Mouse (Mus musculus) megakaryocyte-erythroid progenitor cell, adult 5-6 weeks (primary cell): ENCODE data around the gene Ubash3b. TPM values are rescaled to one million over a fixed set of nuclear protein-coding genes. Genes with fewer than 3 reads are reported as not detected.

Source experiments
- ATAC-seq: replicated peaks from 2 replicates; pipeline ENCODE4 v1.8.0; 2016; ENCODE audit warnings: mild to moderate bottlenecking, inconsistent platforms; ENCODE audit not compliant: severe bottlenecking, poor library complexity, low FRiP score, low TSS enrichment
- total RNA-seq, 2 experiments: library from RNA; stranded (forward) in 1 of 2; stranded (reverse) in 1 of 2; fragments of 200-1000, 215-1000 nt in 1 of 2; fragments of >200 nt in 1 of 2; fragmentation: Nextera tagmentation in 1 of 2; gene quantifications; 2 replicates each; pipeline ENCODE4 v1.2.3; 2014 to 2017

The Ubash3b gene
- total RNA-seq, 2 experiments from 2014 or later: 4.0 to 5.6 TPM

DNA sequence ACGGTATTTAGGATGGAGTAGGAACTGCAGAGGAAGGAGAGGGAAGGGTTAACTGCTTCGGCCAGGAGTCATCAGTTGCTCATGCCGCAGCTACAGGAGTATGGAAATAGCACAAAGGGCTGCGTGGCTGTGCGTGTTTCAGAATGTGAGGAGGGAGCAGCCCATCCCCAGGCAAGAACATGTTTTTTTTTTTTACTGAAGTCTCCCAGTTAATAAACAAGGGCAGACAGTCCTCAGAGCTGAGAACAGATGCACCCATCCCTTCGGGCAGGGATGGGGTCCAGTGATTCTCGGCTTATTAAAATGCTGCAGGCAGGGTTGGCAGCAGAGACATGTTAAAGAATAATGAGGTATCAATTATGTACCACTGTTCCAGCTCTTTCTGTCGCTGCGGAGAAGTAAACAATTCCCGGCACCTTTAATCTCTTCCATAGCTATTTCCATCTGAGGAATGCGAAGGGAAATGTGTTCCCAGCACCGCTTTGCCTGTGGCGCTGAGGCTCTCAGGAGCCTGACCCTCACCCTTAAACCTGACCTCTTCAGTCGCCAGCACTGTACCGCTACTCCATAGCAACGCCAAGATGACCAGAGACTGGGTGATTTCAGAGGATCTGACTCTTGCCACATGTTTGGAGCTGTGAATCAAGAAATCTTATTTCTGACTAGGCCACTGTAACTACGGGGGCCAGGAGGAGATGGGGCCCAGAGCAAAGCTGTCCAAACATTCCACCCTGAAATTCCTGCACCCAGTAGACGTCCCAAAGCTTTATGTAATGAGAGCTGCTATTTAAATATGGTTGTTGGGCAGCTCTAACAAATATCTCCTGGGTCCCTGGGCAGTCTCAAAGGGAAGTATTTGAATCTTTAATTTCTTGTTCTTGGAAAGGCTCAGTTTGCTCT is 129.7 kb downstream of the Ubash3b start:
- no peak for ATAC-seq

DNA sequence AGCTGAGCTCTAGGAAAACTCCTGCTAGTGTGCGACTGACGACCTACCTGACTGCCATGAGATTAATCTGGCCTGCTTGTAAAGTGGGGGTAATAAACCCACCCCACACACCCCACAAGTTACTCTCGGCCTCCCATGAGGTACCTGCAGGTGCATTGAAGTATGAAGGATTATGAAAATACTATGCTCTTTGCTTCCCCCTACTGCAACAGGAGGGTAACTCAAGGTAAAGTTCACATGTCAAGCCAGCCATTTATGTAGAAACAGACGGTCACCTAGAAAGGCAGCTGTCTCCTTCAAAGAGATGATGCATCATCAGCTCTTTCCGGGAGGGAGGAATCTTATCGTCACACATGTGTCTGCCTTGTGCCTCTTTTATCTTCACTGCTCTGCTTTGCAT is 131.7 kb downstream of the Ubash3b start:
- ATAC-seq: peak; percentile 80

DNA sequence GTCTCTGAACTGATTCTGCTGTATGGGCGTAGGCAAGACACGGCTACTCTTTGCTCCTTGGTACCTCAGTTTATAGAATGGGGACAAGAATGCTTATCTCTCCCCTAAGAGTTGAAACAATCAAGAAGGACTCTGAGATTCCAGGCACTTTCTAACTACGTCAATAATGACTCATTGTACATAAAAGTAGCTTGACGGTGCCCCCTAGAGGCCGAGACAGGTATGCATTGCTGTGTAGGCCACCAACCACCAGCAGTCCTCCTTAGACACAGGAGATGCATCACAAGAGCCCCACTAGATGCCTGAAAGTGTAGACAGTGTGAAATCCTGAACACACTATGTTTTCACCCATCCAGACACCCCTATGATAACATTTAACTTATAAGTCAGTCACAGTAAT is 133.0 kb downstream of the Ubash3b start:
- peak; percentile 84 for ATAC-seq

DNA sequence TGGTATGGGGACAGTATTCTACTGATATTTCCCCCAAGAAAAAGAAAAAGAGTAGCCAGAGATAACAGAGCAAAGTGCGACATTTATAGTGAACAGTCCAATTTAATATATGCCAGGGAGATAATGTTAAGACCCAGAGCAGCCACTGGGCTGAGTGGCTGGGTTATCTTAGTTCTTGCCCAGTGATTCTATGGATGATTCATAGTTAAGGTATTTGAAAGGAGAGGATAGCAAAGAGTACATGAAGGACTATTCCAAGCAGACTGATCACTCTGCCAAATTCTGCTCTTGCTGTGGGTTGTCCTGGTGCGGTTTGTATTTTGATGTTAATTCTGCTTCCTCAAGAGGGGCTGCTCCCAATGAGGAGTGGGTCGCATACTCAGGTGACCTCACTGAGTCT is 139.8 kb downstream of the Ubash3b start:
- no peak for ATAC-seq

DNA sequence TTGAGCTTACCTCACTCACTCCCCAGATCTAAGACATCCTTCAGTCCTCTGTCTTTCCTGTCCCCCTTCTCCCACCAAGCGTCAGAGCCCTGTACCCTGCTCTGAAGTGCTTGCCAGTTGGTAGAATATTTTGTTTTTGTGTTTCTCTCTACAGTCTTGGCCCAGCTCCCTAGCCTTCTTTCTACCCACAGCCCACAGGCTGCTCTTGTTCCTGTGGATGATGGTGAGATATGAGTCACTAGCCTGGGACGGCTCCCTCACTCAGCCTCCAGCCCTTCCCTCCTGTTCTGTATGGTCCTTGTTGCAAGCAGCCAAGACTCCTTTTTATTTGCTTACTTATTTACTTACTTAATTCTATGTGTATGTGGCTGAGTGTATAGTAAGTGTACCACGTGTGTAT is 141.0 kb downstream of the Ubash3b start:
- no peak for ATAC-seq

DNA sequence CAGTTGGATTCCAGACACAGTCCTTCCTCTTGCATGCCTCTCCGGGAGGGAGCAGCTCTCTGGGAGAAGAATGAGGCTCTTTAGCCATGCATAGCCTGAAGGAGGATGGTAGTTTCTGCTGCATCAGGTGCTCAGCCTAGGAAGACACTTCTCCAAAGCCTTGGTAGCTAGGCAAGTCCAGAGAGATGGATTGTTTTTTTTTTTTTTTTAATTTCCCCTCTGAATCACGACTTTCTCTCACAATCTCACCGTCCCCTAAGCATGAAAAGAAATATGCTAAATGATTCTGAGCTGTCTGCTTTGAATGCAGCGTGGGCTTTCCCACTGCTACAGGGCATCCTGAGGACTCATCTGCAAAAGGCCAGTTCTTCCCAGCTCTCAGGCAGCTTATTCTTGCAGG is 147.0 kb downstream of the Ubash3b start:
- no peak for ATAC-seq

DNA sequence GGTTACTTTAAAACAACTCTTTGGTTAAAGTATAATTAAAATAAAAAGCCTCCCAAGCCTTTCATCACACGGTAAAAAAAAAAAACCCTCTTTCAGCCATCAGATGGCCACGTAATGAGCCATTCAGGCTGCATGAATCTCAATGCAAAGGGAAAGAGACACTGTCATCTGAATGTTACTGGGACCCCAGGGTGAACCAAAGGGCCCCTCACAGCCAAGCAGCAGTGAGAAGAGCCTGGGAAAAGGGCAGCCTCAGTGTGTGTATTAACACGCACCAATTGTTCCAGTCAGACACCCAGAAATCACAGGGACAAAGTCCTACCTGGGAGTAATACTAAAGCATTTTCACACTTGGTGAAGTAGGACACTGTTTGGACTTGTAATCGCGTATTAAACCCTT is 149.0 kb downstream of the Ubash3b start:
- ATAC-seq: no peak

DNA sequence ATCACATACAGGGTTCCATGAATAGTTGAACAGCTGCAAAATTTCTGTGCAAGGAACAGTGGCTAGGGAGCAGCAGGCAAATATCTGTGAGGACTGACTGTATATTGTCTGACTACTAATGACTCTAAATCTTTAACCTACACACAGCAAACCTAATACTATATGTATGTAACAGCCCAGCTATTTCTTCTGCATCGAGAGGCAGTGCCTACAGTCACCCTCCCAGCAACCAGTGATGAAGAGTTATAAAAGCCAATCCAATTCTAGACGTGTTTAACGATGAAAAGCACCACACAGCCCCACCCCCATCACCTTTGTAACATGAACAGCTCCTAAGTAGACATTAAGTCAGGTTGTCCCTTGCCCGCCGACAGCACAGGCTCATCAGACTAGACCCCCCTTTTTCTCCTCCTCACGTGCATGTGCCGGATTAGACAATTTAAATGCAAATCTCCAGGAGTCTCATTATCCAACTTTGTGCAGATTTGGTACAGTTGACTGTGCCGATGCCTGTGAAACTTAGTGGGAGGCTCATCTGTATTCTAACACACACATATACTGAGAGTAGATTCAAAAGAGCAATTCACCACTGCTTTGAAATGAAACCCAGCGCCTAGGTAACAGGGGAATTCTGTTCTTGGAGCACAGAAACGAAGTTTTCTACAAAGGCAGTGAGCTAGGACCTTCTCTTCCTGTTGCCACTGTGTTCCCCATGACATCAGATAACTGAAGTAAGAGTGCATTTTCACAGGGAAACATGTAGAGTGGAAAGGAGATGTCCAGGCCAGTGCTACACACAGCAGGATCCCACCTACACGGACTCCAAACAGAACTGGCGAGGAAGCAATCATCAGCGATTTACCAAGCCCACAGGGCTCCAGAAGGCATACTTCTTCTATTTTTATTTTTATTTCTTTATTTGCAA is 149.7 kb downstream of the Ubash3b start:
- ATAC-seq: no peak

DNA sequence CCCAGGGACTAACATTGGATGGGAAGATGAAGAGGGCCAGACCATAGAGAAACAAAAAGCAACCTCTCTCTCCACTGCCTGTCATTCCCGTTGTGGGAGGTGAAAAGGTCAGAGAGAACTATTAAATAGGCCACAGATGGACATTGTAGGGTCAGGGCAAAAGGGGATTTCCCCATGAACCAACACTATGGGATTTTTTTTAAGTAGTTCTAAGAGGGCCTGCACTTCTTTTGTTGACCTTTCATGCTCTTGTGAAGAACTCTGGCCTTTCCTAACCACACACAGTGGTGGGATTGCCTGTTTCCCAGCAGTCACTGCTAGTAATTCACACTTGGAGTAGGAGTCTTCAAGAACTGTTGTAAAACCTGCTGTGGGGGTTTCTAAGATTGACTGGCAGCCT is 153.7 kb downstream of the Ubash3b start:
- no peak for ATAC-seq

DNA sequence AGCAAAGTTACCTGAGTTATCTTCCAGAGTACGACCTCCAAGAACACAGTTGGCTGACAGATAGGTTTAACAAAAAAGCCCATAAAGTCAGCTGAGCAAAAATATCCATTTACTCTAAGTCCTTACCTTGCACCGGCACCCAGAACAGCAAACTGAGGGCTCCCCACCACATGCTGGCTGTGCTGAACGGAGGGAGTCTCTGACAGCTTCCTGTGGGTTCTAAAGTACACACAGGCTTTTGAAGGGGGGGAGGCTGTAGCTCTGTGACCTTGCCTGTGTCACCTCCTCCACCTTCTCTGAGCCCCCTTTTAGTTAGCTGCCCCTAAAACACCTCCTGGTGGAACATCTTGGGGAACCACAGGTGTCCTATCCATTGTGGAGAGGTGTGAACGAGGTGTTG is 157.1 kb downstream of the Ubash3b start, which contains the start of gene Crtam:
Crtam (minus strand) TSS at position 214 of the 400 bp plus-strand sequence.
- no peak for ATAC-seq

DNA sequence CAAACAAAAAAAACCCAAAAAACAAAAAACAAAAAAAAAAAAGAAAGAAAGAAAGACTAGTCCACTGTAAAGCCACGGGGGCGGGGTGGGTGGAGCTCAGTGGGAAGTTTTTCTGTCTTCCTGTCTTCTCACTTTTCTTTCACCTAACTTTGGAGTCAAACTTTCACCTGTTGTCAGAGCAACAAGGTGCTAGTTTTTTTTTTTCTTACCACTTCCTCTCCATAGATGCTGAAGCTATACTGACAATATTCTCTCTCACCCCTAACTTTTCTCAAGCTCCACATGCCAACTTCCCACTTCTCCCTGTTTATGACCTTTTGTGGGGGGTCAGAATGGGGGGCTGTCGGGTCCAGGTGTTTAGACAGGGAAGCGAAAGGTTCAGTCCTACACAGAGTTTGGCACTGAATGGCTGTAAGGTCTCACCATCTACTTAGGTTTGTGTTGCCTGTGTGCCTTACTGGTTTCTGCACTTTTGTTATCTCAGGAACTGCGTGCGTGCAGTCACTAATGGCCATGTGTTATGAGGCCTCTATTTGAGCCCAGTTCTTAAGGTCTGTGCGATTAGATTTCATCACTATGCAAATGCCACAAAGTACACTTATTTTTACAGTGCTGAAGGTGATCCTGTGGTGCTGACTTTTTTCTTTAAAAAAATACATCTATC is 164.2 kb downstream of the Ubash3b start:
- no peak for ATAC-seq

DNA sequence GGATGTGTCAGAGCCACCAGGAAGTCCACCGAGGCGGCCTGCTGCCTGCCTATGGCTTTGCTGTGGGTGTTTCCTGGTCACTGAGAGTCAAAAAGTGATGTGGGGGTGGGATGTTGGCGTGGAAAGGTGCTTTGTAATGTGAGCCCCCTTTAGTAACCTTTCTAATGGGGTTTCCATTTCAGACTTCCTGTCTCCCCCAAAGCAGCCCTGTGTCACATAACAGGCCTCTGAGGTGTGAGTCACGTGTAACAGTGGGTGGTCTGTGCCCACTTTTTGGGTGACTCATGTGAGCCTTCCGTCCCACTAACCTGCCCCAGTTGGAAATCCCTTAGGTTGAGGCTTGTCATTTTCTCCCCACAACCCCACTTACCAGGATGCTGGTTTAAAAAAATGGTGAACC is 167.4 kb downstream of the Ubash3b start:
- no peak for ATAC-seq

DNA sequence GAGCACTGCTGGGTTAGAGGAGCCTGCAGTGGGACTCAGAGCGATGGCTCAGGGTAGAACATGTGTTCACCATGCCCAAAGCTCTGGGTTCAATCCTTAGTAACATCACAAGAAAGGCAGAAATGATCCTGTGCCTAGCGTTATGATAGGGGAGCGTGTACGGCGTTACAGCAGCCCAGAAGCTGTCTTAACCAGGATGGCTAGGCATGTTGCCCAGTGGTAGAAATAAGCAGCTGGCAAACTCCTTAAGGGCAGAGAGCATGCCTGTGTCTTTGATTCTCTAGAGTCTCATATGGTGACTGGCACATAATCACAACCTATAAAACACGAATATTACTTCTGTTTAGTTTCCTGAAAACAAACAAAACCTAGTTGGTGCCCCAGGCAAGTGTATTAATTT is 170.0 kb downstream of the Ubash3b start:
- no peak for ATAC-seq

DNA sequence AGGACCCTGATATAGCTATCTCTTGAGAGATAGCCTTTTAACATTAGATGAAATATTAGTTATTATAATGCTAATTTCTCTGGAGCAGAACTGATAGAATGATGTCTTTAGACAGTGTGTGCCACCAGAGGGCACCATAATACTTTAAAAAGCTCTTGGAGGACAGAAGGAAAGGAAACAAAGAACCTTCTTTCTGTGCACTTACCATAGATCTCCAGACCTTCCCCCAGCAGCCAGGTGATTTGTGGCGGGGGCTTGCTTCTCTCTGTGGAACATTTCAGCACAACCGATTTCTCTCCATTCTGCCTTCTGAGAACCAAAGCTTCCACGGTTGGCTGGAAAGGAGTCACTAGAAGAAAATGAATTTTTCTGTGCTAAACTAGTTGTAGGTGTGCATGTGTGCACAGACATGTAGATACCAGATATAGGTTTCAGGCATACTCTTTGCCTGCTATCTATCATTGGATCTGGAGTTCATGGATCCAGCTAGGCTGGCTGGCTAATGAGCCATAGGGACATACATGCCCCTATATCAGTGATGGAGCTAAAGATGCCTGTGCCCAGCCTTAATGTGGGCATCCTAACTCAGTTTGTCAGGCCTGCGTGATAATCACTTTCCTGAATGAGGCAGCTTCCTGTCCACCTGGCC is 171.4 kb downstream of the Ubash3b start:
- ATAC-seq: peak; percentile 55; the same call in 1 of the 2 replicates

DNA sequence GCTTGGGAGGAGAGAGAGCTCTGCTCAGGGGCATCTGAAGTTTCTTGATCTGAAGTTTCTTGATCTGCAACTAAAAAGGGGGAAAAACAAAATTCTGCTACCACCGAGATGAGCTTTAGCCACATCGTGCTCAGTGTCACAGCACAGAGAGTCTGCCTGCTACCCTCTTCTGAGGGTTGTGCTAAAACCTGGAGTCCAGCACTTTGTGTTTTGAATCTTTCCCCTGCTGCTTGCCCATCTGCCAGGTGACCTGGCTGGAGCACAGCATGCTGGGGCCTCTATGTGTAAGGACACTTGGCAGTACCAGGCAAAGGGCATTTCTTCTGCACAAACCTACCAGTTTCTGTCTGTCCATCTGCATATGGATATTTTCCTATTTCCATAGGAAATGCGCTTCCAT is 177.2 kb downstream of the Ubash3b start:
- no peak for ATAC-seq

DNA sequence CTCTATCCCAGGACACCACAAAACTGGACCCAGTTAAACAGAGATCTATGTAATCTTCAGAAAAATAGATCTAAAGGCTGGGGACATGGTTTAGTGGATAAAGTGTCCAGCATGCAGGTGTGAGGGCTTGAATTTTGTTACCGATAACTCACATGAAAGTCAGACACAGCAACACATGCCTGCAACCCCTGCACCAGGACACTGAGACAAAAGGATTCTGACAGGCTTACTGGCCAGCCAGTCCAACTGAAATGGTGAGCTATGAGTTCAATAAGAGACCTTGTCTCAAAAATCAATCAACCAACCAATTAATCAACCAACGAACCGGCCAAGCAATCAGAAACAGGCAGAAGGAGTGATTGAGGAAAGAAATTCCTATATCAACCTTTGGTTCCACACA is 177.7 kb downstream of the Ubash3b start:
- no peak for ATAC-seq

DNA sequence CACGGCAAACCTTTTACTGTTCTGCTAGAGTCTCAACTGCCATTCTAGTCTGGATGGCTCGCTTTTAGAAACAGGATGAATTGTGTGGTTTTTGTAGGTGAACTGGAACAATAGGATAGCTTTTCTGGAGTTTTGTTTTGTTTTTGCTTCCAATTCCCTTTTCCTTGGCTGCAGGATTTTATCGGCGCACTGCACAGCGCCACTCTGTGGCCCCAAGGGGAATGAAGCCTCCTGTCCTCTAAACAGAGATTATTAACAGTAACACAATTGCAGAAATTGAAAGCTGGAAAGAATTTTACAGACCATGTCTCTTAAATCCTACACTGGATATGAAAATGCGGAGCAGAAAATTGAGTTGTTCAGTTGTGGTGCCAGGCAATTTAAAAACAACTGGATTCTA is 179.0 kb downstream of the Ubash3b start:
- no peak for ATAC-seq

DNA sequence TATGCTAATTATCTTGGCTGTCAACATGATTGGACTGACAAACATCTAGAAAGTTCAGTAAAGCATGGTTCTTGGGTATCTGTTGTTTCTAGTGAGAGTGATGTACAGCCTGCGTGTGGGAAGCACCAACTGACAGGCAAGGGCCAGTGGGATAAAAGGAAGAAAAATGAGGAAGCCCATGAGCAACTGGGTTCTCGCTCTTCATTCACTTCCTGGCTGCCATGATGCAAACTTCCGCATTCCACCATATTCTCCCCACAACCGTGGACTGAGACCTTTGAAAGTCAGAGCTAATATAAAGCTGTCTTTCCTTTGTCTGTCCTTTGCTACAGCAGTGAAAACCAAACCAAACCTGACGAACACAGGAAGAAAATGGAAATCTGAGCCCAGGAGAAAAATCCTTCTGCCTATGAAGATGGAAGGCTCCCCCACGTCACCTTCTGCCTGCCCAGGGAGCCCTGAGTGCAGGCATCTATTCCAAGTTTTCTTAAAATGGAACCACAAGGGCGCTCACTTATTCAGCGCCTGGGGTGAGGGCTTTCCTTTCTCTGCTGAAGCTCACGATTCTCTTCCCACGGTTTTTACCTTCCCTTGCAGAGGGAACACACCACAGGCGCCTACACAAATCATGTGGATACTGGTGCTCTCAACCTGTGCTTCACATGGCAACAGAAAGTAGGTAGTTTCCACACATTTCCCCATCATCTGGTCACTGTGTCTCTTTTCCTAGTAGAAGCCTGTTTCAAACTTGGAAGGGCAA is 187.3 kb downstream of the Ubash3b start:
- ATAC-seq: no peak

DNA sequence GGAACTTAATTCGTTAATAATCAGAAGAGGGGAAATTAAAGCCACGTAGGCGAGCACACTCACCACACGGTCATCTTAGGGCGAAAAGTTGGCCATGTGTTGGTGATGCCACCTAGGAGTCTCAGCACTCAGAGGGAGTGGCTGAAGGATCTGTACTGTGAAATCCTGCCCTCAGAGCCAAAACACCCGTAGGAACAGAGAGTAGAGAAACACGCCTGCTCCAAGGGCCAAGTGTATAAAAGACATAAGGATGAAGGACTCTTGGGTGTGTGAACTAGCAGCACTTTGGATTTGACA is 197.1 kb downstream of the Ubash3b start:
- no peak for ATAC-seq
